Mouse (Mus musculus) ES-E14 (cell line): ENCODE results near the gene 6330403K07Rik.

Source experiments
- CHD2 ChIP-seq: IDR thresholded peaks from 2 replicates; pipeline ENCODE4 v1.6.1; 2014; ENCODE audit warnings: mild to moderate bottlenecking, low read depth, low read length, inconsistent platforms
- HCFC1 ChIP-seq: IDR thresholded peaks from 2 replicates; pipeline ENCODE4 v1.6.1; 2012; ENCODE audit warnings: low read length, inconsistent platforms, borderline replicate concordance; ENCODE audit not compliant: insufficient read depth
- MAFK ChIP-seq: IDR thresholded peaks from 2 replicates; pipeline ENCODE4 v1.6.1; 2014; ENCODE audit warnings: mild to moderate bottlenecking, low read depth, low read length, inconsistent platforms; ENCODE audit not compliant: insufficient read depth
- ZC3H11A ChIP-seq: IDR thresholded peaks from 2 replicates; pipeline ENCODE4 v1.6.1; 2012; ENCODE audit warnings: low read depth, mild to moderate bottlenecking, inconsistent platforms, low read length, borderline replicate concordance

GRCm38 (mm10) chr11:71012743-71013142, 20.6 kb downstream of the 6330403K07Rik start:
- no peak for TF ChIP-seq MAFK
- TF ChIP-seq ZC3H11A: no peak
- no peak for TF ChIP-seq HCFC1
- no peak for TF ChIP-seq CHD2
